Mouse (Mus musculus) lung, embryonic 16.5 days (tissue): ENCODE results near the gene Camk2g. TPM values are rescaled to one million over a fixed set of nuclear protein-coding genes. Genes with fewer than 3 reads are reported as not detected.

Experiments used
- ATAC-seq: fragments of 200-750 bp; cut with Nextera tagmentation; 2 replicates; pipeline ENCODE4 v1.8.0; 2017; ENCODE audit warnings: low read depth, mild to moderate bottlenecking, moderate library complexity
- H3K27ac ChIP-seq: fragments of 300-500 bp; sonication (generic); 2 replicates; pipeline ENCODE4 v1.5.1; 2014; ENCODE audit warnings: mild to moderate bottlenecking, control low read depth, low read length
- H3K27me3 ChIP-seq: fragments of 300-500 bp; sonication (generic); 2 replicates; pipeline ENCODE4 v1.6.1; 2014; ENCODE audit warnings: low read depth, low read length, mixed read lengths; ENCODE audit not compliant: control insufficient read depth, insufficient read depth
- H3K36me3 ChIP-seq: fragments of 300-500 bp; sonication (generic); 2 replicates; pipeline ENCODE4 v1.6.1; 2014; ENCODE audit warnings: low read length; ENCODE audit not compliant: control insufficient read depth, insufficient read depth
- H3K4me1 ChIP-seq: fragments of 300-500 bp; sonication (generic); replicated peaks from 2 replicates; pipeline ENCODE4 v1.6.1; 2014; ENCODE audit warnings: low read length, mixed read lengths; ENCODE audit not compliant: control insufficient read depth, insufficient read depth
- H3K4me2 ChIP-seq: fragments of 300-500 bp; sonication (generic); 2 replicates; pipeline ENCODE4 v1.6.1; 2014; ENCODE audit warnings: low read depth, low read length, control low read depth
- H3K4me3 ChIP-seq: fragments of 300-500 bp; sonication (generic); 2 replicates; pipeline ENCODE4 v1.5.1; 2014; ENCODE audit warnings: mild to moderate bottlenecking, low read length, control low read depth
- H3K9ac ChIP-seq: fragments of 300-500 bp; sonication (generic); 2 replicates; pipeline ENCODE4 v1.6.1; 2014; ENCODE audit warnings: low read length, control low read depth
- H3K9me3 ChIP-seq: fragments of 300-500 bp; sonication (generic); 2 replicates; pipeline ENCODE4 v1.6.1; 2016; ENCODE audit warnings: low read length; ENCODE audit not compliant: control insufficient read depth
- WGBS: fragments of 180-500 bp; shearing (Covaris S2); extraction: QIAGEN DNeasy Blood & Tissue Kit; methylation state at CpG from one replicate; pipeline ENCODE4 v1.1.7; 2014; 5-methylcytosine and 5-hydroxymethylcytosine counted together
- polyA plus RNA-seq: library from polyadenylated mRNA; unstranded; fragments of >200 nt; fragmentation: Nextera tagmentation; extraction: Ambion mirVana; gene quantifications from 2 replicates; pipeline ENCODE4 v1.2.1, GENCODE M21; 2015

Gene Camk2g
- polyA plus RNA-seq, 1 experiment from 2014 or later: 37.0 TPM

DNA sequence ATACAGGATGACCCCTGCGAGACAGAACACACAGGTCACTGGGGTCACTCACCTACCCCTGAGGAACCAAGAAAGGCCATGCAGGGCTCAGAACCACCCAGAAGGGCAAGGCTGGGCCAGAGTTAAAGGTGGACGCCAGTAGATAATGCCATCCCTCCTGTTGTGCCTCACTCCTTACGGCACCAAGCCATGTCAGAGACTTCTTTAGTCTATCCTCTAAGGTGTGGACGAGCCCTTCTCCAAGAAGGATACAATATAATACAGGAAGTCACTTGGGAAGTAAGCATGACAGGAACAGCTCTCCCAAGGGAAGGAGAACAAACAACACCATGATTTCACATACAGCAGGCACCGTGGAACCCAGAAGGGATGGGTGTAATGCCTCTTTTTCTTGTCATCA, 28.9 kb downstream of the Camk2g start:
- Histone ChIP-seq H3K4me3 (no peak overlapping the region), H3K27me3 (no peaks in the 10 kb centered on the region), H3K9ac (no peak overlapping the region), H3K36me3 (peaks cover 18% of the 10 kb centered on the region), H3K9me3 (no peaks in the 10 kb centered on the region), H3K4me2 (no peak overlapping the region), H3K27ac (no peak overlapping the region), H3K4me1 (peaks cover 9% of the 10 kb centered on the region)
- WGBS: 84% methylated on average over 5 of the region's 5 CpGs
- no peak for ATAC-seq

- no peak overlapping the region for H3K27ac ChIP-seq
- WGBS: 69% methylated on average over 8 of the region's 8 CpGs
- ATAC-seq: no peak
Measured at GRCm38 (mm10) chr14:20758768-20759435, 35.0 kb downstream of the Camk2g start.

DNA sequence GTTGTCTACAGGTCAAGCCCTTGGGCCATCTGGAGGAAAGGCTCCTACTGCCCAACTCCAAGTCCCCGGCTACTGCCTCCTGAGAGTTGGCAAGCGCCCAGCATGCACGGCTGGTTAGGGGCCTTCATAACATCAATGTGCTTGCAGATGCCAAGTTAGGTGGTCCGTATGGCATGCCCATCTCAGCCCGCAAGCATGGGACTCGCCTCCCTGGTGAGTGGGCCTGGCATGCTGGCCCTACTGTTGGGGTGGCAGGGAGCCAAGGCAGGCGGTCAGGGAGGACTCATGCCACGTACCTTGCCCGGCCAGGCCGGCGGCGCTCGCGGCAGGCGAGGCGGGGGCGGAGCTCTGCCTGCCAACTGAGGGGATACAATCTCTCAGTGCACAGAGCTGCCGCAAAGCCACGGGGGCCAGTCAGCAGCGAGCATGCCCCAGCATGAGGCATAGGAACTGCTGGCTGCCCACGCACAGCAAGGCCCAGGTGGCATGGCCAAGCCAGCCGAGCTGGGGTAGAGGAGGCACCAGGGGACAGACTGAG, 36.4 kb downstream of the Camk2g start:
- no peak overlapping the region for H3K4me2 ChIP-seq
- no peak overlapping the region for H3K9ac ChIP-seq
- H3K27me3 ChIP-seq: no peaks in the 10 kb centered on the region
- H3K4me1 ChIP-seq: no peaks in the 10 kb centered on the region
- peaks cover 33% of the 10 kb centered on the region for H3K36me3 ChIP-seq
- 91% methylated on average over 22 of the region's 22 CpGs for WGBS
- no peak overlapping the region for H3K4me3 ChIP-seq
- no peaks in the 10 kb centered on the region for H3K9me3 ChIP-seq
- no peak for ATAC-seq
- H3K27ac ChIP-seq: no peak overlapping the region

More at GRCm38 (mm10) chr14:20758768-20759435, 35.0 kb downstream of the Camk2g start:
- Histone ChIP-seq H3K4me3 (no peak overlapping the region), H3K4me2 (no peak overlapping the region), H3K4me1 (no peaks in the 10 kb centered on the region), H3K36me3 (peaks cover 34% of the 10 kb centered on the region), H3K9me3 (no peaks in the 10 kb centered on the region), H3K27me3 (no peaks in the 10 kb centered on the region), H3K9ac (no peak overlapping the region)

DNA sequence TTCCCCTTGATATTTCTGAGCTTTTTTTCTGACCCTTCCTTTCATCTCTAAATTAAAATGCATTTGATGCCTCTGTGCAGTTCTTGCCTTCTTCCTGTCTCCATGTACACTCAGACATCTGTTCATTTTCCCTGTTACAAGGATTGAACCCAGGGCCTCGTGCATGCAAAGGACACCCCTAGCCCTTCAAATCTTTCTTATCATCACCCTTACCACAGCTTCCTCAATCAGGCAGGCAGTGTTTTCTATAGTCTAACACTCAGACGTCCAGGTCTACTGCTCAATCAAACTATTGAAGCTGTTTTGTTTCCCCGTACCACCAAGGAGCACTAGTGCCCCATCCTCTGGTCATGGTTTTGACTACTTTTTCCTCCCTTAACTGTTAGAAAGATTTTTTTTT, 40.1 kb downstream of the Camk2g start:
- Histone ChIP-seq H3K4me3 (no peak overlapping the region), H3K9ac (no peak overlapping the region), H3K36me3 (peaks cover 21% of the 10 kb centered on the region), H3K4me1 (no peaks in the 10 kb centered on the region), H3K27me3 (no peaks in the 10 kb centered on the region), H3K9me3 (no peaks in the 10 kb centered on the region), H3K27ac (no peak overlapping the region), H3K4me2 (no peak overlapping the region)
- no peak for ATAC-seq
- WGBS: 71% methylated on average over 3 of the region's 3 CpGs

- Histone ChIP-seq H3K27me3 (no peaks in the 10 kb centered on the region), H3K36me3 (peaks cover 3% of the 10 kb centered on the region; the same call in 1 of the 2 replicates), H3K4me2 (no peak overlapping the region), H3K9ac (no peak overlapping the region), H3K9me3 (no peaks in the 10 kb centered on the region), H3K4me1 (no peaks in the 10 kb centered on the region), H3K4me3 (no peak overlapping the region), H3K27ac (no peak overlapping the region)
- 83% methylated on average over 5 of the region's 5 CpGs for WGBS
- no peak for ATAC-seq
Measured at GRCm38 (mm10) chr14:20750503-20750902, 43.4 kb downstream of the Camk2g start.

DNA sequence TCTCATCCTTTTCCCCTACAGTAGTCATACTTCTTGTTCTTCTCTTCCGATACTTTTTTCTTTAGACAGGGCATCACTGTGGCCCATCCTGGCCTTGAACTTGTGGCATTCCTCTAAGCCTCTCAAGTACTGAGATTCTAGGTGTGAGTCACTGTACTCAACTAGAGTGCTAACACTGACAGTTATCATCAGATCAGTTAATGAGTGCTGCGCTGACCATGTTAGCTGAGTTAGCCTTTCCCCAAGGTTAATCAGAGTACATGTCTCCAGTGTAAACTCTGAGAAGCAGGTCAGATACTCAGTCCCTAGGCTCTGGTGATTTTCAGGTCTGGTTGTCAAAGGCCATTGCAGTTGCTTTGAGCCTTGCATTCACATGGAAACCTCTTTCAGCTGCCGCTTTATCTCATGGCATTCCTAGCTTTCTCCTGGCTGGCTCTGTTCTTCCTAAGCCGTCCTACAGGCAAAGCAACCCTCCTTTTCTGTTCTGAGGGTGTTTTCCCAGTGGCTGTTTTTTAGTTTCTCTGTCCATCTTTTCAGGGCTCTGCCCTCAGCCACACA, 44.3 kb downstream of the Camk2g start:
- Histone ChIP-seq H3K36me3 (peaks cover 2% of the 10 kb centered on the region; the same call in 1 of the 2 replicates), H3K27me3 (no peaks in the 10 kb centered on the region), H3K27ac (no peak overlapping the region), H3K9me3 (no peaks in the 10 kb centered on the region), H3K9ac (no peak overlapping the region), H3K4me3 (no peak overlapping the region), H3K4me1 (no peaks in the 10 kb centered on the region), H3K4me2 (no peak overlapping the region)
- no peak for ATAC-seq
- 88% methylated on average over 4 of the region's 4 CpGs for WGBS

GRCm38 (mm10) chr14:20748388-20748787, 45.5 kb downstream of the Camk2g start:
- Histone ChIP-seq H3K4me1 (no peaks in the 10 kb centered on the region), H3K36me3 (peaks cover 6% of the 10 kb centered on the region; the same call in 1 of the 2 replicates), H3K9me3 (no peaks in the 10 kb centered on the region), H3K4me3 (no peak overlapping the region), H3K4me2 (no peak overlapping the region), H3K9ac (no peak overlapping the region), H3K27ac (no peak overlapping the region), H3K27me3 (no peaks in the 10 kb centered on the region)
- 68% methylated on average over 4 of the region's 4 CpGs for WGBS
- ATAC-seq: no peak

- no peaks in the 10 kb centered on the region for H3K9me3 ChIP-seq
- no peaks in the 10 kb centered on the region for H3K27me3 ChIP-seq
- no peak for ATAC-seq
- no peak overlapping the region for H3K4me3 ChIP-seq
- no peaks in the 10 kb centered on the region for H3K4me1 ChIP-seq
- peaks cover 6% of the 10 kb centered on the region; the same call in 1 of the 2 replicates for H3K36me3 ChIP-seq
- H3K9ac ChIP-seq: no peak overlapping the region
- no peak overlapping the region for H3K27ac ChIP-seq
- H3K4me2 ChIP-seq: no peak overlapping the region
- 74% methylated on average over 3 of the region's 3 CpGs for WGBS
Measured at GRCm38 (mm10) chr14:20746935-20747334, 47.0 kb downstream of the Camk2g start.

GRCm38 (mm10) chr14:20743614-20744013, 50.3 kb downstream of the Camk2g start:
- Histone ChIP-seq H3K9me3 (no peaks in the 10 kb centered on the region), H3K36me3 (peaks cover 8% of the 10 kb centered on the region), H3K9ac (no peak overlapping the region), H3K27ac (no peak overlapping the region), H3K4me3 (no peak overlapping the region), H3K4me1 (no peaks in the 10 kb centered on the region), H3K27me3 (no peaks in the 10 kb centered on the region), H3K4me2 (no peak overlapping the region)
- ATAC-seq: no peak
- 46% methylated on average over 3 of the region's 3 CpGs for WGBS
